Mouse (Mus musculus) hindbrain, postnatal 0 days (tissue): ENCODE measurements around the gene Dusp7. TPM values are rescaled to one million over a fixed set of nuclear protein-coding genes. Genes with fewer than 3 reads are reported as not detected.

Experiments
- ATAC-seq: fragments of 200-750 bp; cut with Nextera tagmentation; 2 replicates; pipeline ENCODE4 v1.8.0; 2017; ENCODE audit warnings: mild to moderate bottlenecking, moderate TSS enrichment, moderate library complexity
- DNase-seq: peaks from one replicate; pipeline ENCODE4 v3.0.0-alpha.2; 2015; ENCODE audit warnings: low spot score
- H3K27ac ChIP-seq: fragments of 300-500 bp; sonication (generic); 2 replicates; pipeline ENCODE4 v1.5.1; 2014; ENCODE audit warnings: mild to moderate bottlenecking
- H3K27me3 ChIP-seq: fragments of 300-500 bp; sonication (generic); 2 replicates; pipeline ENCODE4 v1.6.1; 2014; ENCODE audit warnings: low read length, mixed read lengths; ENCODE audit not compliant: insufficient read depth
- H3K36me3 ChIP-seq: fragments of 300-500 bp; sonication (generic); 2 replicates; pipeline ENCODE4 v1.6.1; 2014; ENCODE audit warnings: low read length, mixed read lengths; ENCODE audit not compliant: insufficient read depth
- H3K4me1 ChIP-seq: fragments of 300-500 bp; sonication (generic); 2 replicates; pipeline ENCODE4 v1.6.1; 2014; ENCODE audit warnings: antibody characterized with exemption, low read length, mixed read lengths; ENCODE audit not compliant: insufficient read depth
- H3K4me2 ChIP-seq: fragments of 300-500 bp; sonication (generic); 2 replicates; pipeline ENCODE4 v1.6.1; 2014; ENCODE audit warnings: low read depth, mild to moderate bottlenecking, low read length, moderate library complexity, mixed read lengths
- H3K4me3 ChIP-seq: fragments of 300-500 bp; sonication (generic); 2 replicates; pipeline ENCODE4 v1.5.1; 2014; ENCODE audit warnings: low read length
- H3K9ac ChIP-seq: fragments of 300-500 bp; sonication (generic); replicated peaks from 2 replicates; pipeline ENCODE4 v1.6.1; 2014; ENCODE audit warnings: mild to moderate bottlenecking, low read length, moderate library complexity, mixed read lengths
- H3K9me3 ChIP-seq: fragments of 300-500 bp; sonication (generic); 2 replicates; pipeline ENCODE4 v1.6.1; 2016; ENCODE audit warnings: low read length, mixed read lengths
- CTCF ChIP-seq: IDR thresholded peaks from 2 replicates; pipeline ENCODE4 v1.5.1; 2016; ENCODE audit warnings: antibody characterized with exemption, control low read depth, low read depth
- WGBS: fragments of 180-500 bp; shearing (Covaris S2); extraction: QIAGEN DNeasy Blood & Tissue Kit; methylation state at CpG from one replicate; pipeline ENCODE4 v1.1.7; 2014; 5-methylcytosine and 5-hydroxymethylcytosine counted together
- polyA plus RNA-seq: library from polyadenylated mRNA; unstranded; fragments of >200 nt; fragmentation: Nextera tagmentation; extraction: Ambion mirVana; gene quantifications from 2 replicates; pipeline ENCODE4 v1.2.1, GENCODE M21; 2015
- total RNA-seq: library from RNA; depleted of rRNA; stranded (reverse); fragments of >200 nt; gene quantifications from 2 replicates; pipeline ENCODE4 v1.2.3, GENCODE M21; 2014

The Dusp7 gene
- total and polyA plus RNA-seq, 2 experiments from 2014 or later, result 13.7 to 66.4 TPM

- no peaks in the 10 kb centered on the region for H3K27me3 ChIP-seq
- peak; percentile 66 for ATAC-seq
- 33% methylated on average over 6 of the region's 6 CpGs for WGBS
- H3K27ac ChIP-seq, result no peak overlapping the region
- H3K36me3 ChIP-seq, result no peaks in the 10 kb centered on the region
- H3K4me1 ChIP-seq, result no peaks in the 10 kb centered on the region
- no peak overlapping the region for H3K9ac ChIP-seq
- H3K9me3 ChIP-seq, result no peaks in the 10 kb centered on the region
- no peak overlapping the region for H3K4me2 ChIP-seq
- TF ChIP-seq CTCF, result no peak
- H3K4me3 ChIP-seq, result no peak overlapping the region
- peak; percentile 64 for DNase-seq
Observed at GRCm38 (mm10) chr9:106405275-106405674, 36.8 kb downstream of the Dusp7 start.

GRCm38 (mm10) chr9:106406443-106407078 is 38.1 kb downstream of the Dusp7 start:
- no peak overlapping the region for H3K27ac ChIP-seq
- no peak overlapping the region for H3K4me3 ChIP-seq
- no peaks in the 10 kb centered on the region for H3K9me3 ChIP-seq
- no peaks in the 10 kb centered on the region for H3K36me3 ChIP-seq
- no peaks in the 10 kb centered on the region for H3K27me3 ChIP-seq
- DNase-seq (no peak), ATAC-seq (no peak)
- no peaks in the 10 kb centered on the region for H3K4me1 ChIP-seq
- TF ChIP-seq CTCF, result no peak
- 45% methylated on average over 8 of the region's 8 CpGs for WGBS
- H3K9ac ChIP-seq, result no peak overlapping the region
- H3K4me2 ChIP-seq, result no peak overlapping the region

GRCm38 (mm10) chr9:106409096-106409495 is 40.7 kb downstream of the Dusp7 start:
- no peak overlapping the region for H3K9ac ChIP-seq
- TF ChIP-seq CTCF, result peak; percentile 34; the same call in 1 of the 2 replicates
- H3K4me2 ChIP-seq, result no peak overlapping the region
- no peaks in the 10 kb centered on the region for H3K9me3 ChIP-seq
- 97% methylated on average over 4 of the region's 4 CpGs for WGBS
- DNase-seq, result no peak
- ATAC-seq, result no peak
- H3K27ac ChIP-seq, result no peak overlapping the region
- H3K4me3 ChIP-seq, result no peak overlapping the region
- H3K27me3 ChIP-seq, result no peaks in the 10 kb centered on the region
- H3K36me3 ChIP-seq, result no peaks in the 10 kb centered on the region
- H3K4me1 ChIP-seq, result no peaks in the 10 kb centered on the region

GRCm38 (mm10) chr9:106410086-106410650 is 41.7 kb downstream of the Dusp7 start:
- no peak for ATAC-seq
- Histone ChIP-seq H3K4me1 (no peaks in the 10 kb centered on the region), H3K4me3 (no peak overlapping the region), H3K4me2 (no peak overlapping the region), H3K9me3 (no peaks in the 10 kb centered on the region), H3K27me3 (no peaks in the 10 kb centered on the region), H3K36me3 (no peaks in the 10 kb centered on the region), H3K9ac (no peak overlapping the region), H3K27ac (no peak overlapping the region)
- WGBS, result 82% methylated on average over 2 of the region's 2 CpGs
- DNase-seq, result no peak
- TF ChIP-seq CTCF, result no peak

GRCm38 (mm10) chr9:106411091-106411594 is 42.7 kb downstream of the Dusp7 start:
- H3K9ac ChIP-seq, result no peak overlapping the region
- H3K4me2 ChIP-seq, result no peak overlapping the region
- H3K36me3 ChIP-seq, result no peaks in the 10 kb centered on the region
- H3K27ac ChIP-seq, result no peak overlapping the region
- H3K4me1 ChIP-seq, result no peaks in the 10 kb centered on the region
- no peak for TF ChIP-seq CTCF
- no peaks in the 10 kb centered on the region for H3K27me3 ChIP-seq
- DNase-seq (no peak), ATAC-seq (no peak)
- no peak overlapping the region for H3K4me3 ChIP-seq
- H3K9me3 ChIP-seq, result no peaks in the 10 kb centered on the region
- WGBS, result 71% methylated on average over 9 of the region's 9 CpGs

- Histone ChIP-seq H3K36me3 (no peaks in the 10 kb centered on the region), H3K27ac (no peak overlapping the region), H3K27me3 (no peaks in the 10 kb centered on the region), H3K9ac (no peak overlapping the region), H3K4me2 (no peak overlapping the region), H3K9me3 (no peaks in the 10 kb centered on the region), H3K4me1 (no peaks in the 10 kb centered on the region), H3K4me3 (no peak overlapping the region)
- TF ChIP-seq CTCF, result no peak
- ATAC-seq, result no peak
- no peak for DNase-seq
- whole genome bisulfite sequencing, result 78% methylated on average over 6 of the region's 6 CpGs
Observed at GRCm38 (mm10) chr9:106411729-106412128, 43.3 kb downstream of the Dusp7 start.

- no peak for DNase-seq
- Histone ChIP-seq H3K4me3 (no peak overlapping the region), H3K27me3 (no peaks in the 10 kb centered on the region), H3K9ac (no peak overlapping the region), H3K9me3 (no peaks in the 10 kb centered on the region), H3K4me1 (no peaks in the 10 kb centered on the region), H3K36me3 (no peaks in the 10 kb centered on the region), H3K4me2 (no peak overlapping the region), H3K27ac (no peak overlapping the region)
- ATAC-seq, result no peak
- 76% methylated on average over 3 of the region's 3 CpGs for WGBS
- TF ChIP-seq CTCF, result no peak
Observed at GRCm38 (mm10) chr9:106412210-106412609, 43.8 kb downstream of the Dusp7 start.
